Mouse (Mus musculus) liver, embryonic 14.5 days (tissue): ENCODE results near the gene Zfp423.

Source experiments
- CTCF ChIP-seq: IDR thresholded peaks from 2 replicates; pipeline ENCODE4 v1.5.1; 2016; ENCODE audit warnings: antibody characterized with exemption, low read depth, control low read depth
- EP300 ChIP-seq: IDR thresholded peaks from 2 replicates; pipeline ENCODE4 v1.6.1; 2016; ENCODE audit warnings: antibody characterized with exemption, low read depth

GRCm38 (mm10) chr8:87777586-87777985 is 181.8 kb downstream of the Zfp423 start:
- no peak for TF ChIP-seq EP300
- TF ChIP-seq CTCF = no peak
